Mouse (Mus musculus): ENCODE data around the gene Ing5. TPM values are rescaled to one million over a fixed set of nuclear protein-coding genes. Genes with fewer than 3 reads are reported as not detected.
"Not testable (repeated sequence)": the region's sequence is repeated elsewhere in the genome, so short reads cannot be mapped to it uniquely, and the experiment has no call there.

The Ing5 gene
- total RNA-seq, 2 experiments from 2014 or later = 4.5 to 5.1 TPM

- DNase-seq (ENCODE audit: low spot score) = no peak
These were observed 55.9 kb downstream of the Ing5 start for GRCm38 (mm10) chr1:93859619-93860018.

GRCm38 (mm10) chr1:93861048-93861447 is 57.3 kb downstream of the Ing5 start, which contains the start of gene Gal3st2:
Gal3st2 (plus strand) TSS chr1:93861306.
- not testable (repeated sequence) for DNase-seq (ENCODE audit: low spot score)

Other genes with a start within 250 kb of the Ing5 start
- 10 to 100 TPM; 80.8 to 91.4 TPM for gene Stk25, start 145.3 kb upstream of the Ing5 start, total RNA-seq (2021)
- 1 to 10 TPM in 1 of 2 experiments, under 1 TPM in 1; 0.95 to 1.2 TPM for gene Bok, start 118.3 kb upstream of the Ing5 start, total RNA-seq (2021)
- 10 to 100 TPM; 26.4 to 26.5 TPM for gene Atg4b, start 52.5 kb upstream of the Ing5 start, total RNA-seq (2021)
- 10 to 100 TPM; 77.0 to 87.1 TPM for gene Thap4, start 49.1 kb upstream of the Ing5 start, total RNA-seq (2021)
- gene Dtymk, start 2.0 kb upstream of the Ing5 start, total RNA-seq (2021) = 10 to 100 TPM; 15.1 to 16.1 TPM
- gene D2hgdh, start 20.9 kb downstream of the Ing5 start, total RNA-seq (2021) = 10 to 100 TPM; 19.4 to 23.4 TPM
- not detected for gene Gal3st2, start 57.3 kb downstream of the Ing5 start, total RNA-seq (2021)
- gene Gal3st2b, start 114.3 kb downstream of the Ing5 start, total RNA-seq (2021) = not detected
- under 1 TPM in 1 of 2 experiments, not detected in 1; 0.02 TPM for gene Gal3st2c, start 186.5 kb downstream of the Ing5 start, total RNA-seq (2021)
- gene Neu4, start 216.5 kb downstream of the Ing5 start, total RNA-seq (2021) = not detected
- not detected for gene Pdcd1, start 248.6 kb downstream of the Ing5 start, total RNA-seq (2021)

Data from gastrocnemius, adult 18-20 months (tissue).